In the genomic region with DNA sequence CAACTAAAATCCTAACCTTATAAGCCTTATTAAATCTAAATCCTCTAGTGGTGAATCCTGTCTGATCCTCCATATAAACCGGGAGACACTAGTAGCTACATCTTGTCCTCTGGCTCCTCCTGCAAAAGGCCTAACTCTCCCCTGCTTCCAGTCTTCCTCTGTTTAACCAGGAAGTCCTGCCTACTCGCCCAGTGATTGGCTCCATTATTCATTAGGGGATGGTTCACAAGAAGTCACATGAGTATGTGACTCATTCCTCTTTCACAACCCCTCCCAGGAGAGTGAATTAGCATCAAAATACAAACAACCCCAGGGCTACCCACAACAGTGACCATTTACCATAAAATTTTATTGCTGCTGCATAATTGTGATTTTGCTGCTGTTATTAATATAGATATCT, we compare ENCODE assay signal across 25 mouse cellular contexts. TPM values are rescaled to one million over a fixed set of nuclear protein-coding genes. Genes with fewer than 3 reads are reported as not detected.
A peak's percentile ranks its signal among the peaks of the same experiment; 100 is the strongest.
DNase-seq lines count a peak whose midpoint lies in the region; ATAC-seq and TF ChIP-seq lines count a peak whose summit lies in the region.
"Had no signal": no experiment of that assay in that cellular context is flagged by ENCODE, and none has a peak within 500 bp of the region (broad histone marks: within the 10 kb centered on the region; RNA-seq: fewer than 3 reads in every experiment).

No protein-coding gene starts in this region.

- TF ChIP-seq CTCF in lung, postnatal 0 days (IDR thresholded peaks at IDR 0.05), result no peak

- 69% methylated on average over 2 of the region's 2 CpGs for WGBS in lung, postnatal 0 days
- 74% methylated on average over 2 of the region's 2 CpGs for WGBS in forebrain, embryonic 16.5 days
- 74% methylated on average over 2 of the region's 2 CpGs for WGBS in midbrain, embryonic 15.5 days

- H3K36me3 ChIP-seq in lung, postnatal 0 days (ENCODE audit: insufficient read depth, low read length), result no peaks in the 10 kb centered on the region
- H3K36me3 ChIP-seq in forebrain, embryonic 16.5 days (ENCODE audit: control insufficient read depth, insufficient read depth), result no peaks in the 10 kb centered on the region
- no peaks in the 10 kb centered on the region for H3K36me3 ChIP-seq in midbrain, embryonic 15.5 days (replicated peaks)
- H3K36me3 ChIP-seq: hindbrain, embryonic 10.5 days; hindbrain, embryonic 15.5 days; limb, embryonic 10.5 days; limb, embryonic 15.5 days; liver, embryonic 13.5 days; neural tube, embryonic 13.5 days had no signal

- no peaks in the 10 kb centered on the region for H3K27me3 ChIP-seq in lung, postnatal 0 days (replicated peaks; ENCODE audit: insufficient read depth, low read length)
- no peaks in the 10 kb centered on the region for H3K27me3 ChIP-seq in forebrain, embryonic 16.5 days (replicated peaks; ENCODE audit: control insufficient read depth, insufficient read depth, low read length)
- H3K27me3 ChIP-seq in midbrain, embryonic 15.5 days (replicated peaks), result no peaks in the 10 kb centered on the region
- H3K27me3 ChIP-seq: hindbrain, embryonic 15.5 days; limb, embryonic 15.5 days; liver, embryonic 13.5 days; neural tube, embryonic 13.5 days had no signal

- no peak for TF ChIP-seq EP300 in lung, postnatal 0 days (IDR thresholded peaks at IDR 0.05)

- no peak overlapping the region for H3K4me2 ChIP-seq in lung, postnatal 0 days (replicated peaks; ENCODE audit: low read depth, low read length)
- no peak overlapping the region for H3K4me2 ChIP-seq in forebrain, embryonic 16.5 days (ENCODE audit: low read length)
- H3K4me2 ChIP-seq in midbrain, embryonic 15.5 days, result no peak overlapping the region
- H3K4me2 ChIP-seq: hindbrain, embryonic 15.5 days; limb, embryonic 15.5 days; liver, embryonic 13.5 days; midbrain, embryonic 11.5 days; neural tube, embryonic 13.5 days had no signal

- no peak for ATAC-seq in lung, postnatal 0 days
- ATAC-seq in forebrain, embryonic 16.5 days, result no peak
- ATAC-seq in midbrain, embryonic 15.5 days (replicated peaks), result no peak
- ATAC-seq: inflammation-experienced regulatory T-cells, adult 6 months had no signal

- H3K4me1 ChIP-seq in lung, postnatal 0 days (ENCODE audit: insufficient read depth, low read depth, low read length), result no peaks in the 10 kb centered on the region
- H3K4me1 ChIP-seq in forebrain, embryonic 16.5 days (replicated peaks; ENCODE audit: control insufficient read depth, insufficient read depth, low read length), result 0 out of 2 replicates have a peak, but pooled peaks cover 3% of the 10 kb centered on the region
- H3K4me1 ChIP-seq in midbrain, embryonic 15.5 days, result peaks cover 7% of the 10 kb centered on the region

- H3K4me3 ChIP-seq in lung, postnatal 0 days (ENCODE audit: low read depth, low read length), result no peak overlapping the region
- no peak overlapping the region for H3K4me3 ChIP-seq in forebrain, embryonic 16.5 days (replicated peaks; ENCODE audit: low read length)
- H3K4me3 ChIP-seq in midbrain, embryonic 15.5 days, result no peak overlapping the region
- H3K4me3 ChIP-seq: erythroblast, embryonic 14.5 days; hindbrain, embryonic 10.5 days; hindbrain, embryonic 15.5 days; limb, embryonic 10.5 days; limb, embryonic 15.5 days; liver, embryonic 13.5 days; neural tube, embryonic 13.5 days had no signal

- H3K9me3 ChIP-seq in lung, postnatal 0 days (ENCODE audit: low read length), result no peaks in the 10 kb centered on the region
- H3K9me3 ChIP-seq in forebrain, embryonic 16.5 days (ENCODE audit: control insufficient read depth, low read length), result no peaks in the 10 kb centered on the region
- H3K9me3 ChIP-seq in midbrain, embryonic 15.5 days, result no peaks in the 10 kb centered on the region
- H3K9me3 ChIP-seq: hindbrain, embryonic 10.5 days; hindbrain, embryonic 15.5 days; limb, embryonic 10.5 days; limb, embryonic 15.5 days; liver, embryonic 13.5 days; neural tube, embryonic 13.5 days had no signal

- DNase-seq in lung, postnatal 0 days (ENCODE audit: low spot score), result peak; percentile 8
- no peak for DNase-seq in lung, postnatal 10 days
- peak; percentile 57 for DNase-seq in ES-CJ7 (ENCODE audit: low read depth, low spot score)
- DNase-seq in ZHBTc4 (ENCODE audit: low read depth, low spot score), result peak; percentile 57
- no peak for DNase-seq in retina, embryonic 14.5 days (ENCODE audit: low spot score)
- DNase-seq: adrenal gland, adult 2 months; cerebellum, adult 2 months; cerebellum, postnatal 14 days; gastrocnemius, postnatal 14 days; heart, postnatal 14 days; kidney, adult 11 months; kidney, postnatal 25 days; liver, embryonic 13.5 days; lung, adult 2 months; right cerebral cortex, postnatal 14 days had no signal

- no peak overlapping the region for H3K9ac ChIP-seq in lung, postnatal 0 days (replicated peaks; ENCODE audit: low read depth)
- no peak overlapping the region for H3K9ac ChIP-seq in forebrain, embryonic 16.5 days (replicated peaks; ENCODE audit: low read depth, low read length)
- no peak overlapping the region for H3K9ac ChIP-seq in midbrain, embryonic 15.5 days
- H3K9ac ChIP-seq: hindbrain, embryonic 15.5 days; limb, embryonic 15.5 days; liver, embryonic 13.5 days; neural tube, embryonic 13.5 days had no signal

- no peak overlapping the region for H3K27ac ChIP-seq in lung, postnatal 0 days (ENCODE audit: low read length)
- no peak overlapping the region for H3K27ac ChIP-seq in forebrain, embryonic 16.5 days (ENCODE audit: low read length)
- no peak overlapping the region for H3K27ac ChIP-seq in midbrain, embryonic 15.5 days
- H3K27ac ChIP-seq: hindbrain, embryonic 10.5 days; hindbrain, embryonic 15.5 days; limb, embryonic 10.5 days; limb, embryonic 15.5 days; liver, embryonic 13.5 days; neural tube, embryonic 13.5 days had no signal

RNA-seq across cellular contexts. Expression of gene AW549877, which starts 3.6 kb away (rescaled TPM):
- 21.7 and 23.4 TPM in 2 replicates for polyA plus RNA-seq in lung, postnatal 0 days (2015; fragmentation: Nextera tagmentation; extraction: Ambion mirVana)
- 34.6 and 41.7 TPM in 2 replicates for polyA plus RNA-seq in forebrain, embryonic 16.5 days (2015; fragmentation: Nextera tagmentation; extraction: Ambion mirVana)
- 39.3 and 41.2 TPM in 2 replicates for polyA plus RNA-seq in midbrain, embryonic 15.5 days (2015; fragmentation: Nextera tagmentation; extraction: Ambion mirVana)

RNA-seq across cellular contexts. Expression of gene Fbxo4, which starts 19.8 kb away (rescaled TPM):
- 21.6 and 23.0 TPM in 2 replicates for polyA plus RNA-seq in lung, postnatal 0 days (2015; fragmentation: Nextera tagmentation; extraction: Ambion mirVana)
- 6.2 and 9.1 TPM in 2 replicates for polyA plus RNA-seq in forebrain, embryonic 16.5 days (2015; fragmentation: Nextera tagmentation; extraction: Ambion mirVana)
- 7.9 and 9.4 TPM in 2 replicates for polyA plus RNA-seq in midbrain, embryonic 15.5 days (2015; fragmentation: Nextera tagmentation; extraction: Ambion mirVana)

RNA-seq across cellular contexts. Expression of gene Oxct1, which starts 27.0 kb away (rescaled TPM):
- 64.8 and 87.0 TPM in 2 replicates for polyA plus RNA-seq in lung, postnatal 0 days (2015; fragmentation: Nextera tagmentation; extraction: Ambion mirVana)
- polyA plus RNA-seq in forebrain, embryonic 16.5 days (2015; fragmentation: Nextera tagmentation; extraction: Ambion mirVana), result 298 and 300 TPM in 2 replicates
- 285 and 301 TPM in 2 replicates for polyA plus RNA-seq in midbrain, embryonic 15.5 days (2015; fragmentation: Nextera tagmentation; extraction: Ambion mirVana)

Comparison
In these comparisons a context has a peak if more than half of its experiments do, and no peak if none do; other contexts are left out.
1. DNase-seq: peak in lung, postnatal 0 days (single experiment), ES-CJ7 (single experiment) and ZHBTc4 (single experiment); none in lung, postnatal 10 days (single experiment) and retina, embryonic 14.5 days (single experiment).